Mouse (Mus musculus) forelimb bud, embryonic 11.5 days (tissue): Measurements from ENCODE around the gene Dsel.

Experiments used
- DNase-seq: peaks from one replicate; pipeline ENCODE4 v3.0.0-alpha.2; 2012; ENCODE audit warnings: low read depth, low spot score

Dsel gene

DNA sequence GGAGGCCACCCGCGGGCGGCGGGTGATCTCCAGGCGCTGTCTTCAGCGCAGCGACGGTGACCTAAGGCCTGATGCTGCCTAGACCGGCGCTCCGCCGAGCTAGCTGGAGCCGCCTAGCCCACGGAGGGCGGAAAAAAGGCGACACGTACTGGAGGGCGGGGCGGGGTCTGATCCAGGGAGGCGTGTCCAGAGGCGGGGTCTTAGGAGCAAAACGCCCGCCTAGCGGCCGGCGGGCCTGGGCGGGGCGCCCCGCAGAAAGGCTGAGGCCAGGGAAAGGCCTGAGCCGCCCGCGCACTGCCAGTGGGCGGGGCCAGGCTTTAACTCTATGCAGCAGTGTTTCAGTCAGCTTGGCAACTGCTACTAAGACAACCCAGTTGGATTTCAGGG, at the start of gene Dsel:
Dsel (minus strand) TSS at position 140 of the 387 bp plus-strand sequence.
- peak; percentile 92 for DNase-seq

DNA sequence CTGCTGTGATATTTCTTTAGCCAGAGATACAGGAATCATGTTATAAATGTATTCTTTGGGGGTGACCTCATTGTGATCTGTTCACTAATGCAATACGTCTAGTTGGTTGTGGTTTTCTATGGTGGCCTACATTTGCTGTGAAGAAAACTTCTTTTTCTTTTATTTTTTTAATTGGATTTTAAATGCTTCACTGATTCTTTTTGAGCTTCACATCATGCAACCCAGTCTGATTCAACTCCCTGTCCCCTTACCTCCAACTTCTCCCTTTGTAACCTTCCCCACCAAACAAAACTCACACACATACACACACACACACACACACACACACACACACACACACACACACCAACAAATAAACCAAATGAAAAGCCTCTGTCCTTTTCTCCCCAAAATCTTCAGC, 46.7 kb upstream of the Dsel start:
- no peak for DNase-seq

DNA sequence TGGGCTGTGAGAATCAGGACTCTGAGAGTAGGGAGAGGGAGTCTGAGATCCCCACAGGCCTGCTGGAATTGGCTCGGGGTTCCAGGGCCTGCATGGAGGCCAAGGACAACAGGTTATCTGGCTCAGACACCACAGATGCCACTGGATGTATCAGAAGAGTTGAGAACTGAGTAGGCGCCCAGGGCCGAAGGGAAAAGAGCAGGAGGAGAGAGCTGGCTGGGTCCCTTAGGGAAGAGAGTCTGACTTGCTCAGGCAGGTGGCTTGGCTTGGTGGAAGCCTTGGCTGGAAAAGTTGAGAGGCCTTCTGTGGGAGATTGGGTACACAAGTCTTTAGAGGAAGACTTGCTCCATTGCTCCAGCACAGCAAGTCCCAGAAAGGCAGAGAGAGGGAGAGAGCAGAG, 18.6 kb upstream of the Dsel start:
- no peak for DNase-seq

DNA sequence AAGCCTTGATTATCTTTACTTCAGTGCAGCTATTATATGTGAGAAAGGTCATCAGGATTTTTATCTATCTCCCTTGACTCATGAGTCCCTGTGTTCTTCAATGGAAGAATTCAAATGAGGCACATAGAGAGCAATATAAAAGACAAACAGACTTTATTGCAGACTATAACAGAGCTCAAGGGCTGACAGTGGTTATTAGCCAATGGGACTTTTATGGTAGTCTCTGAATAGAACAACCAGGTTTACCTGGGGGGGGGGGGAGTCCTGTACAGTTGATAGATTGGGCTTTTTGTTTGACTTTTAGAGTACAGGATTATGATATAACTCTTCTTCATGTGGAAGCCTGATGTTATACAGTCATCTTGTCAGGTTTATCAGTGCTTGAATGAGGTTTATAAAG, 11.1 kb upstream of the Dsel start:
- DNase-seq = no peak

DNA sequence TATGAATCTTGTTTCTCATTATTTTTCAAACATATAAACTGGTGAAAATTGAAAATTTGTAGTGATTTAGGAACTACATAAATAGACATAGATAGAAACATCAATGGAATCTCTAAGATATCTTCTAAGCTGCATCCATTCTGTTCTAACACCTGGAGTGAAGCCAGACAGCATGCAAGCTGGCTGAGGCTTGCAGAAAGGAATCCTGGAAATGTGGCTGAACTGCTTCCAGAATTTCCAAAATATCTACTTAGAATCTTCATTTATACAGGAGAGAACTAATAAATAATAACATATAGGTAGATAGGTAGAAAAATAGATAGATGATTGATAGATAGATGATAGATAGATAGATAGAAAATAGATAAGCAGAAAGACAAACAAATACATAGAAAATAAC, 8.5 kb upstream of the Dsel start:
- no peak for DNase-seq

DNA sequence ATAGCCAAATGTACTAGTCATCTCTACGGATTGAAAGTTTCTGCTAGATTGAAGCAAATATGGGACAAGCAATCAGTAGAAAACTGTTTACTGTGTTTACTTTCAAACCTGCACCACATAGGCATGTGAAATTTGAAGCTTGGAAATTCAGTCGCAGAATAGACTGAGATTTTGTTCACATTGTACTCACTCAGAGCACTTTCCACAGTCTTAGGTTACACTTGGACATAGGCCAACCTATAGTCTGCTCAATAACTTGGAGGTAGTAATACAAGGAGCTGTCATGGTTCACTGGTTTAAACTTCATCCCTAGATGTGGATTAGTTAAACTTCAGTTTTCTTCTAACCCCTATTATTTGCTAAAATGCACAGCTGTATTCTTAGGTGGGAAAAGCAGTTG, 749 bp upstream of the Dsel start:
- DNase-seq = no peak

DNA sequence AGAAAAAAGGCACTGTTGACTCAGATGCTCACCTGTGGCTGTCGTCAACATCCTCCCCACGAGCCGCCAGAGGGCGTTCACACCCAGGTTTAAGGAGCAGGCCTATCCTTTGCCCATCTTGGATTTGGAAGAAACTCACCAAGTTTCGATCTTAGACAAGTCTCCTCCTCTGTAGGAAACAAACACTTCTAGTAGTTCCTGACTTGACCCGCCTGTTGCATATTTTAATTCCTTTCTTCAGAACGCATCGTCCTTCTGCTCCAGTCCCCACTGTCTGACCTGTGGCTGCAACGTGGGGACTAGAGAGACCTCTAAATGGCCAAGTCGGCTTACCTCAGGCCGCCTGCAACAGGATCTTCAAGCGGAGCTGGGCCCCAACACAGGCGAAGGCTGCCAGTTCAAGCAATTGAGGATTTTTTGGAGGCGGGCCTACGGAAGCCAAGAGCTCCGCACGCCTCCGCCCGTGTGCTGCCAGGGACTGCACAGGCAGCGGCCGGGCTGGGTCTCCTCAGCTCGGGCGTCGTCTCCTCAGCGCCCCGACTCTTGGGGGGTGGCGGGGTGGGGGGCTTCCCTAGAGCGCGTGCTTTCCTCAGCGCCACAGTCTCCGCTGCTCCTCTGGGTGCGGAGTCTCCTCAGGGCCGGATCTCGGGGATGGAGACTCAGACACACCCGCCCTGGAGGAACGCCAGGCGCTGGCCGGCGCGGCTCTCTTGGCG, 497 bp downstream of the Dsel start:
- peak; percentile 83 for DNase-seq

DNA sequence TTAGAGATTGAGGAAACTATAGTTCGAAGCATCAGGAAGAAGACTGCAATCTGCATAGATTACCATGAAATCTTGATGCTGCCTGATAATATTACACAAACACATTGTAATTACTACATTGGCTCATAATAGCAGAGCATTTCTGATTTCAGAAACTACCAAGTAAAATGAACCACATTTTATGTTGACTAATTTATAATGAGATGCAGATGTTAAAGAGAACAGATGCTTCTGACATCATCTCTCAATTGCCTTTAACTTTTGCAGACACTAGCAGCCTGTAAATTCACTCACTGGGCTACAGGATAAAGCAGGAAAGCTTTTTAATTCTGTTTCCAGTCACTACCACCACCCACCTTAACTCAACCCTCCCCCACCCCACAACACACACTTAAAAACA, 6.9 kb downstream of the Dsel start:
- DNase-seq = no peak

DNA sequence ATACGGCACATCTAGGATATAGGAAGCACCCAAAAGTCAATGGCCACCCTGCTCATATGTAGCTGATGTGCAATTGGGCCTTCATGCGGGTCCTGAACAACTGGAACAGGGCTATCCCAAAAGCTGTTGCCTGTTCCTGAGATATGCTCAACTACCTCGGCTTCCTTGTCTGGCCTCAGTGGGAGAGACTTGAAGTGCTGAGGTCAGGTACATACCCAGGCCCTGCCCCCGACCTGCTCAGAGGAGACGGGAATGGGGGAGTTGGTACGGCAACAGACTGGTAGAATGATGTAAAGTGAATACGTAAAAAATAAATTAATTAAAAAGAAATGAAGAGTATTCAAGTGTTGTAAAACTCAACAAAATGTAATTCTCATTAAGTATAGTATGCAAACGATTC, 12.3 kb downstream of the Dsel start:
- DNase-seq = no peak

DNA sequence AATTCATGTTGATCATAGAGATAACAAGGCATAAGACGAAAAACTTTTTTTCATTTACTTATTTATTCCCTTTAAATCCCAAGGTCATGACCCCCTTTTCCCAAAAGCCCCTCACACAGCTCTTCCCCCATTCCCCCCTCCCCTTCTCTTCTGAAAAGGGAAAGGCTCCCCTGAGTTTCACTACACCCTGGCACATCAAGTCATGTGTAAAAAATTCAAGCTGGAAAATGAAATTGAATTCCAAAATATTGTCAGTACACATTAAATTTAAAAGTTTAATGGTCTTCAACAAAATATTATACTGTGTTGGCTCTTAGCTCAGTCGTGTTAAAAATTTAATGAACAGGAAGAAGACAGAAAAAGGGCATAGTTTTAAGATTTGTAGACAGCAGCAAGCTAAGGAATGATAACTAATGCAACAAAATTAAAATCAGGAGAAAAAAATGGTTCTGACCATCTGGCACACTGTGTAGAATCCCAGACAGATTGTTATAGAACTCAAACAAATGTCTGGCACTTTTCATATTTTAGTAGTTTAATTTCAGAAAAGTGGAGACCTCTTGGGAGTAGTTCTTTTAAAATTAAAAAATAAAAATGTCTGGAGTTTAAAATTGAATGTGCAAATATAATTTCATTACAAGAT, 31.0 kb downstream of the Dsel start:
- no peak for DNase-seq
